Mouse (Mus musculus) embryo, embryonic 9.5 days (tissue): ENCODE measurements around the gene Osbpl3.

ENCODE experiments used
- DNase-seq: peaks from one replicate; pipeline ENCODE4 v3.0.0-alpha.2; 2017; ENCODE audit errors: extremely low spot score

Osbpl3 gene

DNA sequence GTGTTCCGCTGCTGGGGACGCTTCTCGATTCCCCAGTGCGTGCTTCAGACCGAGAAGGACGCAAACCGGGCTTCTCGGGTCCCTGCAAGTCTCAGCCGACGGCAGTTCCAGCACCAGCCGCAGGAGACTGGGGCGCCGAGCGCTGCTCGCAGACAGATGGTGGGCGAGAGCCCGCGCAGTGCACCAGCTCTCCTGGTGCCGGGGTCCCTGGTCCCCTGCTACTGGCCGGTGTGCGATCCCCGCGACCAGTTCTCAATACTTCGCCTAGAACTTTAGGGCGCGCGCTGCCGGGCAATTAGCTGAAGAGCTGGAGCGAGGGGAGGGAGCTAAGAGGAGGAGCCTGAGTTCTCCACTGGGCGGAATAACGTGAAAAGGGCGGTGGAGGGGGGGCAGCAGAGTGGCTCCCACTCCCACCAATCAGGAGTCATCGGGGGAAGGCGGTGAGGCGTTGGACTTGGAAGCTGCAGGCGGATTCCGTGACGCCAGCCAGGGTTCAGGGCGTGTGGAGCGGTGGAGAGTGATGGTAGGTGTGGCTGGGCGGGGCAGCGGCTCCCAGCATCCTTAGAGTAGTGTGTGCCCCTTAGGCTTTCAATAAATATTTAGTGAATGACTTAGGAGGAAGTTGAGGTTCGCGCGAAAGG lies at the start of gene Osbpl3:
TSS of gene Osbpl3 (minus strand) at position 373 of the 641 bp plus-strand sequence.
- DNase-seq = peak; percentile 94

DNA sequence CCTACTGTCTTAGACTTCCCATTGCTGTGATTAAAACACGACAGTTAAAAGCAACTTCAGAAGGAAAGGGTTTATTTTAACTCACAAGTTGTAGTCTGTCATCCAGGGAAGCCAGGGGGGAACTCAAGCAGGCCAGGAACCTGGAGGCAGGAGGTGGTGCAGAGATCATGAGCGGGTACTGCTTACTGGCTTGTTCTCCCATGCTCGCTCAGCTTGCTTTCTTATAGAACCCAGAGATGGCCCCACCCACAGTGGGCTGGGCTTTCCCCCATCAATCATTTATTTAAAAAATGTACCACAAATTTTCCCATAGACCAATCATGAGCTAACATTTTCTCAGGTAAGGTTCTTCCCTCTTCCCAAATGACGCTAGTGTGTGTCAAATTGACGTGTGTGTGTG lies 49.5 kb upstream of the Osbpl3 start:
- no peak for DNase-seq

DNA sequence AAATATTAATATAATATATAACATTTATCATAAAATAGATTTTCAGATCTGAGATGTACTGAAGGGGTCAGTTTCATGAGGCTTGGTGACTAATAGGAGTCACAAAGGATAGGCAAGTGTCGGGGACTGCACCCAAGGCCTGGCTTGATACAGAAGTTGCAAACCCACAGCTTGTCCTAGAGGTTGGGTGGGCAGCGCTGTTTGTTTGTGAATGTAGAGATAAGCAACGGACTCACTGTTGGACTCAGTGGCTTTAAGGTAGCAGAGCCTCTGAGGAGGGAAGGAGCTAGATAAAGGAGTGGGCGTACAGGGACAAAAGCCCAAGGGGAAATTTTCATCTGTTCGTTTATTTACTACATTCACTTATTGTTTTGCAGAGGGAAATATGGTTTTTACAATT lies 48.7 kb upstream of the Osbpl3 start:
- DNase-seq = no peak

DNA sequence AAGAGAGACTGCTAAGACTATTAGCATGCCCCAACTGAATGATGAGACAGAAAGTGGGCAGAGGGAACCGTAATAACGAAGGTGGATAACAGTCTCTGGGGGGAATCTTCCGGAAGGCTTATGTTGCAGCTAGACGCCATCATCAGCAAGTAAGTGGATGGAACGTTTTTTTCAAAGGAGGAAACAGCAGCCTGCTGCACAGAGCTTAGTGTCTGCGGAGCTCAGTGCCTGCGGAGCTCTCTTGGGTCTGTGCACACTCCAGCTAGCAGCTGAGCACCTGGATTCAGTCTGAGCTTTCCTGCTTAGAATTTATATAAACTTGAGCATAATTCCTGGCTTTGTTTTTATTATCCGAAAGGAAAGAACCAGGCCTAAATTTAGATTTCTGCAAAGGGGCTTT lies 47.8 kb upstream of the Osbpl3 start:
- DNase-seq = no peak

DNA sequence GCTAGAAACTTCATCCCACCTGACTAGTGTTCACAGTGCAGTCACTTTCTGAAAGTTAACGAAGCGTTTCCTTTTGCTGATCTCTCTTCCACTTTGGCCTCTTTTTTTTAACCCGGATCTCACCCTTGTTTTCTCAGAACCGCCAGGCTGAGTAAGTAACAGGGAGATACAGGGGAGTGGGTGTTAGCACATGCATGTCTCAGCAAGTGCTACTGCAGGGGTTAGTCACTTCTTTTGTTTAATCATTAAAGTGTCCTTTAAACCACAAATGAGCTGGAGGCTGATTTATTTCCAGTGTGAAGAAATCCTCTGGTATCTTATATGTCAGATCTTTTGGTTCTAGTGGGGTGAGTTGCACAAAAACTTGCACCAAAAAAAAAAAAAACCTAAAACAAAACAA lies 47.0 kb upstream of the Osbpl3 start:
- DNase-seq = no peak

DNA sequence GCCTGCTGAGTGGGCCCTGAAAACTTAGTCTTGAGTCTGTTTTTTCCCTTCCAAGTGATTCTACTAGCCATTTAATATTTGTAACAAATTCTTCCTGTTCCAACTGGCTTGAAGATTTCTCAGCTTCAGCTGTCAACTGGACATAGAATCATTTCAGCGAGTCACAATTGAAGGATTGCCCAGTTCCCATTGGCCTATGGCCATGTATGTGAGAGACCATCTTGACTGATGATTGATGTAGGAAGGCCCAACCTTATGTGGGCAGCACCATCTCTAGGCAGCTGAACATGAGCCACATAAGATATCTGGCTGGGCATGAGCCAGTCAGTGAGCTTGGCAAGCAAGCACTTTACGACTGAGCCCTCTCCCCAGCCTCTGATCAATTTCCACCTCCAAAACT lies 42.3 kb upstream of the Osbpl3 start:
- DNase-seq = no peak

DNA sequence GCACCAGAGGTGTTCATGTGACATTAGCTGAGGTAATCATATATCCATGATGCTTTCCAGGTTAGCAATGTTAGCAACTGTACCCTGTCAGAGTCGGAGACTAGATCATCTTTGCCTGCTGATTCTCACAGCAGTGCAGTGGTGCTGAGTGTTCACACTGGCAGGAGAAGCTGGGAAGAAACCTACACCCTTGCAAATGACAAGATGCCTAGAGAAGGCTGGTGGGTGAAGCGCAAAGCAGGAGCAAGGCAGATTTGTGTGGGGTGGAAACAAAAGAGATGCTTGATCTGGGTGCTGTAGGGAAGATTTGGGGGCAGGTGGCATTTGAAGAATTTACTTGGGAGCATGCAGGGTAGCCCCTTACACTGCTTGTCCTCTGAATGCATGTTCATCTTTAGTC lies 34.5 kb upstream of the Osbpl3 start:
- no peak for DNase-seq

DNA sequence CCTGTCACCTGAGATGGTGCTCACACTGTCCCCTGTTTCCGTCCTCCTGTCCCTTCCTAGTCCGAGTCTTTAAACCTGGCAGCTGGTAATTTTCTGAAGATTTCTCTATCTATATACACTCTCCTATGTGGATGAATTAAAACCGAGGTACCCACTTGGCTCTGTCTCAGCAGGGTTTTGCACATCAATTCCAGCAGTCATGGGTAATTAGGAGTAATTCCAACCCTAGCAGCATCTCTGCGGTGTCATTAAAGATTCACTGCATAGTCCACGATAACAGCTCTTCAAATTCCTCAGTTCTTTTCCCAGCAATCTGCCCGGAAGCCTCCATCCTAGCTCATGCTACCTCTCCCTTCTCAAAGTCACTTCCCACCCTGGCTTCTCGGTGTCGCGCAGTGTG lies 33.4 kb upstream of the Osbpl3 start:
- no peak for DNase-seq

DNA sequence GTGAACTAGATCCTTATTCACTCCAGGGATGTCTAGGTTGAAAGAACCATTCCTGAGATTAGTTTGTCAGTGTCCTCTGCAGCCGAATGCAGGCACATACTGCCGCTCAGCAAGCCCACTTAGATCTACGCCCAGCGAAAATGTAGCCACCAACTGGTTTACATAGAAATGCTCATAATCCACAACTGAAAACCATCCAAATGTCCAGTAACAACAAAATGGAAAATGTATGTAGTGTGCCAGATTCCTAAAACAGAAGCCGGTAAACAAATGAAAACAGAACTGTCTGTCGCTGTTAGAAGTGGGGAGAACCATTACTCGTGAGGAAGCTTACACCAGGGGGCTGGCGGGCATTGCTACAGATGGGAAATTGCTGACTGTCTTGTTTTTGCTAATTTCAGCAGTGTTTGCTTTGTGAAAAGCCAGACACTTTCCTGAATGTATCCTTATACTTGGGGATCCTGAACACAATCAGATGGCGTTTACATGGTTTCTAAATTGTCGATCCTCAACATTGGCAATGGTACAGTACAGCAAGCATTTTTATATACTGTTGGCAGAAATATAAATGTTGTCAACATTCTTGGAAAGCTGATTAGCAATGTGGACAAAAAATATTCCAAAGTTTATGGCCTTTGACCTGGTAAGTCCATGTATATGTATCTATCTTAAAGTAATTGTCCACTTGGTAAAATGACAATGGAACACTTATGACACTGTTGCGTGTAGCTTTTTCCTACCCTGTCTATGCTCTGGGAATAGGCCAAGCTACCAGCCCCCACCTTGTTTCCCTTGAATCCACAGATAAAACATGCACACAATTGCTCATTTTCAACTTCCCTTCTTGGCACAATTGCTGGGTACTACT lies 30.3 kb upstream of the Osbpl3 start:
- no peak for DNase-seq

DNA sequence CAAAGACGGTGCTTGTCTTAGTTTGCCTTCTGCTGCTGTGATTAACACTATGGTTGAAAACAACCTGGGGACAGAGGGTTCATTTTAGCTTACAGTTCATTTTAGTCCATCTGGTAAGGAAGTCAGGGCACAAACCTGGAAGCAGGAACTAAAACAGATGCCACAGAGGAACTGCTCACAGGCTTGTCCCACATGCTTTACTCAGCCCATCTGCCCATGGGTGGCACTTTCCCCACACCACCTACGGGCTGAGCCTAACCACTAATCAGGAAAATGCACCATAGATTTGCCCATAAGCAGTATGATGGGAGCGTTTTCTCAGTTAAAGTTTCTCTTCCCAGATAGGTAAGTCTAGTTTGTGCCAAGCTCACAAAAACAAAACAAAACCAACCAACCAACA lies 27.4 kb upstream of the Osbpl3 start:
- DNase-seq = no peak

DNA sequence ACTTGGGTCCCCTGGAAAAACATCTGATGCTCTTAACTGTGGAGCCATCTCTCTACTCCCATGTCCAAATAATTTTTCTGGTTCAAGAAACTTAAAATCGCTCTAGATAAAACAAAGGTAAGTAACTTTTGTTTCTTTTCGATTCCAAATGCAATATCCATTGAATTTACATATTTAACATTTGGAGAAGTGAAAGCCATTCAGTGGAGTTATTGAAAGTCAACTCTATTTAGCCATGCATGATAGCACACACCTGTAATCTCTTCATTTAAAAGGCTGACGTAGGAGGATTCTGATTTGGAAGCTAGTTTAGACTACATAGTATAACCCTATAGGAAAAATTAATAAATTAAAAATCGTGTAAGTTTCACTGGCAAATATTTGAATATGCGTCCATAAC lies 25.5 kb upstream of the Osbpl3 start:
- no peak for DNase-seq

DNA sequence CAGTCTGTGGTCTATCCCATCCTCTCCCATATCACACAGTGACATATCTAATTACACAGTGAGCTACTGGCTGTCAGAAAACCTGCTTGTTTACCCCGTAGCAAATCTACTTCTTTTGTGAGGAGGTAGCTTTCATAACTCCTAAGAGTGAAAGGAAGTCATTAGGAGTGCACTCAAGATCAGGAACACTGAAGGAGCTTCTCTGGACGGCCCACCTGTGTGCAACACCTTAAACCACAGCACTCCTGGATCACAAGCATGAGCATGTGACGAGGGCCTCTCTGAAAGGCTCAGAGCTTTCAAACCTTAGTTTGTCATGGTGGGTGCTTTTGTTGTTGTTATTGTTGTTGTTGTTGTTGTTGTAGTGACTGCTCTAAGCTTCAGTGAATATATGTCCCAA lies 10.4 kb upstream of the Osbpl3 start:
- DNase-seq = no peak

DNA sequence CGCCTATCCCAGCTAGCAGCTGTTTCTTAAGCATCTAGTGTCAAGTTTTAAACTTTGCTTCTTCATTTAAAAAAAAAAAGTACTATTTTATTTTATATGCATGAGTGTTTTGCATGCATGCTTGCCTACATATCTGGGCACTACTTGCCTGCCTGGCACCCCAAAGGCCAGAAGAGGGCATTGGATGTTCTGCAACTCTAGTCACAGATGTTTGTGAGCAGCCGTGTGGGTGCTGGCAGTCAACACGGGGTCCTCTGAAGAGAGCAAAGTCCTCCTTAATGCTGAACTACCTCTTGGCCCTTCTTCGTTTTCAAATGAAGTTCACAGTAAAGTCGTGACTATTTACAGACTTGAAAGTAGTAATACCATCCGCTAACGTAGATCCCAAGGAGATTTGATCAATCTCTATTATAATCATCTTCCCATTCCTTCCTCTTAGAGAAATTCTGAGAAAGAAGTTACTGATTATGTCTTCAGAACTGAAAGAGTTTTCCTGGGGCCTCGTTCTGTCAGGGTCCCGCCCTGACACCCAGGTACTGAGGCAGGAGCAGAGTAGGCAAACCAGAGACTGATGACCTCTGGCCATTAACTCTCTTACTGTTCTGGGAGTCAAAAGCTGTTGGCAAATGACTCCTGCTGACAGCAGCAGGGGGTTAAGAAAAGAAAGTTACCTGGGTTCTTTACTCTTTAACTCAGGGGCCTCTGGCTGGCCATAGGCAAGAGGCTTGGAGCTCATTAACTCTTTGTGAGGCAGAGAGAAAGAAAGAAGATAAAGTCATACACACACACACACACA lies 8.9 kb upstream of the Osbpl3 start:
- no peak for DNase-seq

DNA sequence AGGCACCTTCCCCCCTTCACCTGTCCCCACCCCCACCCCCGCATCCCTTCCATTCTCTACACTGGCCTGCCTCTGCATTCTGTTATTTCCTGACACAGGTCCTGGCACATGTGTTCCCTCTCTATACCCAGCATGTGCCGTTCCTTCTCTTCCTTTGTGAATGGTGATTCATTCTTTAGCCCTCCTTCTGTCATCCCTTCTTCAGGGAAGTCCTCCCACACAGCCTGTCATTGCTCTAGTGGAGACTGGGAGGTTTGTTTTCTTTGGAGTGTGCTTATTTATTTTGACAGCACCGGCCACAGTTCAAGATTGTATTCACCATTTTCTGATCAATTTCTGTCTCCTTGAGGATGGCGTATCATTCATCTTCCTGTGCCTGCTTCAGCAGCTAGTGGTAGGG lies 6.0 kb upstream of the Osbpl3 start:
- DNase-seq = no peak

DNA sequence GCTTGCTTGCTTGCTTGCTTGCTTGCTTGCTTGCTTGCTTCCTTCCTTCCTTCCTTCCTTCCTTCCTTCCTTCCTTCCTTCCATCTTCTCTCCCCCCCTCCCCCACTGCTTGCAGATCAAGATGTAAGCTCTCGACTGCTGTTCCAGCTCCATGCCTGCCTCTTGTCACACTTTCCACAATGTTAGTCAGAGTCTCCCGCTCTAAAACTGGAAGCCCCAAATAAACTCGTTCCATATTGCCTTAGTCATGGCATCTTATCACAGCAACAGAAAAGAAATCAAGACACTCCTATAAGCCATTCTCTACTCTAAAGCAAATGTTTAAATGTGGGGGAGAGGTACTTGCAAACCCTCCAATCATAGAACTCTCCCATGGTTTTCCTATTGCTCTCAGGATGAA lies 5.6 kb upstream of the Osbpl3 start:
- no peak for DNase-seq

DNA sequence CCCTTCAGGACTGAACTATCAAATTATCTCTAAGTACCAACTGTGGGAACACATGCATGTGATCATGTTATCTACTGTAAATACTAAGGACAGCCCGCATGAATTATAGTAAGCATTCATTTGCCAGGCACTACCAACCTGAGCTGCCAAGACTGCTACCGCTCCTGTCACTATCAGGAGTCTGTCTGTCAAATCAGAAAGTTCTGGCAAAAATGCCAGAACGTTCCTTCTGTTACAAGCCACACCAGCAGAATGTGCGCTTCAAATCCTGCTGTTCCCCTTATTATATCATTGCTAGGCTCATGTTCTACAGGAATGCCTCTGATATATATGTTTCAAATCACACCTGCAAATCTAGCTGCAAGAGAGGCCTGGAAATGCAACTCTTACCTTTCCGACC lies 4.6 kb upstream of the Osbpl3 start:
- DNase-seq = no peak

DNA sequence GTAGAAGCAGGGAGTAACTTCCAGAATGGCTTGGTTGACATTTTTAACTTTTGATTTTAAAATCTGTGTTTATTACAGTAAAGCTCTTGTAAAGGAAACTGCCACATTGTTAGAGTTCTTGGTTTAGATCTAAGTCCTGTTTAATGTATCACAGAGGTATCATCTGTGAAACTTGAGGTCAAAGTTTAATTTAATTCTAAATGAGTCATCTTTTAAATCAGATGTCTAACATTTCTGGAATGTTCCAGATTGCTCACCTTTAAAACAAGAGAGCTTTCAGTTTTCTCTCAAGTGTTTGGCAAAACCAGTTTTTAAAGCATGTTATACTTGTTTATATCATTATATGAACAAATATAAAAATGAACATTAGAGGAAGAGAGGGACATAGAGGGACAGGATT lies 4.2 kb upstream of the Osbpl3 start:
- DNase-seq = no peak

DNA sequence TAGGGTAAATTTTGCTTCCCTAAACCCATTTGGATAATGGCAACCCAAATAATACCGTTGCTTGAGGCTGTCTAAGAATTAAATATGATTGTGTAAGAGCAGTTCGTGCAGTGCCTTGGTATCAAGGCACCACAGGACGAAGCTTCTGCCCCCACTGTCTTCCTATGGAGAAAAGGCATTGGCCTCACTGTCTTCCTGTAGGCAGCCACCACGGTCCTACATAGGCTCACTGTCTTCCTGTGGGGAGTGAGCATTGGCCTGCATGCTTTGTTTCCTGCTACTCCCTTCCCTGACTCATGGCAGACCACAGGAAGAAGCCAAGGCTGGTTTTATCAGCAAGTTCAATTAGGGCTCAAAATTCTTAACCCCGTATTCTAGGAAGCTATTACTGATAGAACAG lies 3.3 kb upstream of the Osbpl3 start:
- no peak for DNase-seq

DNA sequence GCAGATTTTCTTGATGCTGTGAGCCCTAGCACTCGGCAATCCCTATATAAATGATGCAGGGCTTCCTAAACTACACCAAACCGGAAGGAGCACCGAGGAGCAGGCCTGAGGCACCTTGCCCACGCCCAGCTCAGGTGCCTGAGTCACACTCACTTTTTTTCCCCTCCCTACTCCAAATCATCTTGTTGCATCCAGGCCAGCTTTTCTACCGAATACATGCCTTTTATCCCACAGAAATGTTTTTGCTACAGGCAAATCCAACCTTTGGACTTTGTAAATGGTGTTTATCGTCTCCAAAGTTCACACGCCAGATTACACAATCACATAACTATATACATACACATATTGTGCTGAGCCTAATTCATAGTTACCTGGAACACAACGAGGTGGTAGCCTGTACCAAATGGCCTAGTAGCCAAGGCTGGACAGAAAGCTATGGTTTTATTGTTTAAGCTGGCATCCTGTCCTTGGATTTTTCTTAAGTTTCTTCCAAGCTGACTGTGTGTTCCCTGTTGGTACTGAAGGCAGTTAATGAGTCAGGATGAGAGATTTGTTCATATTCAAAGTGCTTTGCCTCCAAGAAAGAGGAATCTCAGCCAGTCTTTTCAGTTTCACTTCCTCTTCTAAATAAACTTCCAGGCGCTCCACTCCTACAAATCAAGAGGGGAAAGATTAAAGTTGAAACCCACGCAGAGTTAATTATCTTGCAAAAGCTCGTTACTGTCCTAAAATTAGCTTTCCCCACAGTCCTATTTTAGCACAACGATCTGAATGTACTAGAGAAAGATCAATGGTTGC lies 1.7 kb upstream of the Osbpl3 start:
- DNase-seq = no peak

DNA sequence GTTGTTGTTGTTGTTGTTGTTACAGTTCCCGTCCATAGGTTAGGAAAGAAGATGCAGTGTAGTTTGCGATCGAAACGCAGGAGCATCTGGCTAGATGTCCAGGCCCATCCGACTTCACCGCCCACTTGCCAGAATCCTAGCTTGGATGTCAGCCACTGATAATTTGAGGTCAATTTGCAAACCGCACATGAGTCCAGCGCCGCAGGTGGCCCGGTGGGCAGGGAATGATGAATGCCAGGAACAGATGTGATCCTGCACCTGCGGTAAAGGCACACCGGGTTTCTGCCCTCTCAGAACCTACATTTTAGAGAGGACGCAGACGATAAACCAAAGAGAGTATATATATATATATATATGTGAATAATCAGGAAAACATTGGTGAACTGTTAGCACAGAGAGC lies 705 bp upstream of the Osbpl3 start:
- DNase-seq = no peak

DNA sequence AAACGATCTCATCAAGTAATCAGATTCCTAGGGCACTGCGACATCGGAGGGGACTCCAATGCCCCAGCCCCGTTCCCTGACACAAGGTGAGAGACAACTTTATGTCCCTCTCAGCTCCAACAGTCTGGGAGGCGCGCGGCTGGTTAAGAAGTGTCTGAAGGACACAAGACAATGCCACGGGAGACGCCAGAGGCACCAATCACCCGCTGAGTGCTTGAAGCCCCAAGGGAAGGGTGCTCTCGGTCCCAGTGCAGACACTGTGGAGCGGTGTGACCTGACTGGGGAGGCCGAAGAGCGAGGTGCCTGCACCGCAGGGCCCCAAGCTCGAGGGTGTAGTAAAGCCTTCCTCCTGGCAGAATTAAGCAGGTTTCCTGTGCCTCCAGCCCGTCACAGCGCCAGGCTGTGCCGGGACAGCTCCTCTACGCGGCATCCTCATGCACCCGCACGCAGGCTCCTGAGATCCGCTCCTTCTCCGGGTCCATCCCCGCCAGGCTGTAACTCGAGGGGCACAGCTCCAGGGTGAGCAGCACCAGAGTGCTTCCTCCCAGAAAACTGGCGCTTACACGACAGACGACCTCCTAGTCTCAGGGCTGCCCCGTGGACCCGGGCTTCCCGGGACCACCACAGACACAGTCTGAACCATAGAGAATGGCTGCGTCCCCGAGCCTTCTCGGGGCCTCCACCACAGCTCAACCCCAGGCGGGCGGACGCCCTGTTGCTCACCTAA lies 736 bp downstream of the Osbpl3 start:
- no peak for DNase-seq
